Mouse (Mus musculus): ENCODE results near the gene Pak1ip1. TPM values are rescaled to one million over a fixed set of nuclear protein-coding genes. Genes with fewer than 3 reads are reported as not detected.

Pak1ip1 gene
- polyA plus RNA-seq, 1 experiment from 2014 or later = 55.5 TPM

GRCm38 (mm10) chr13:41047280-41047679 is 46.5 kb downstream of the Pak1ip1 start:
- 84% methylated on average over 6 of the region's 6 CpGs for WGBS
- H3K4me3 ChIP-seq = no peak overlapping the region
- ATAC-seq (ENCODE audit: insufficient number of reproducible peaks, low FRiP score, low TSS enrichment, low read depth) = no peak
- H3K27ac ChIP-seq = no peak overlapping the region
- H3K9ac ChIP-seq = no peak overlapping the region
- H3K4me1 ChIP-seq = 0 out of 2 replicates have a peak, but pooled peaks cover 2% of the 10 kb centered on the region
- no peaks in the 10 kb centered on the region for H3K27me3 ChIP-seq
- H3K9me3 ChIP-seq = no peaks in the 10 kb centered on the region
- no peak overlapping the region for H3K4me2 ChIP-seq
- no peaks in the 10 kb centered on the region for H3K36me3 ChIP-seq

GRCm38 (mm10) chr13:41051965-41052364 is 51.1 kb downstream of the Pak1ip1 start:
- no peaks in the 10 kb centered on the region for H3K36me3 ChIP-seq
- no peak for ATAC-seq (ENCODE audit: insufficient number of reproducible peaks, low FRiP score, low TSS enrichment, low read depth)
- WGBS = 47% methylated on average over 5 of the region's 5 CpGs
- H3K9ac ChIP-seq = no peak overlapping the region
- H3K4me1 ChIP-seq = 0 out of 2 replicates have a peak, but pooled peaks cover 2% of the 10 kb centered on the region
- no peaks in the 10 kb centered on the region for H3K27me3 ChIP-seq
- H3K9me3 ChIP-seq = no peaks in the 10 kb centered on the region
- H3K27ac ChIP-seq = no peak overlapping the region
- no peak overlapping the region for H3K4me2 ChIP-seq
- no peak overlapping the region for H3K4me3 ChIP-seq

Other genes with a start within 250 kb of the Pak1ip1 start
- 3.4 and 3.7 TPM in 2 replicates for gene Gcnt2, start 141.3 kb upstream of the Pak1ip1 start, polyA plus RNA-seq (2015; fragmentation: Nextera tagmentation; extraction: Ambion mirVana)
- gene Tmem14c, start 15.3 kb downstream of the Pak1ip1 start, polyA plus RNA-seq (2015; fragmentation: Nextera tagmentation; extraction: Ambion mirVana) = 189 and 196 TPM in 2 replicates
- gene Mak, start 78.7 kb downstream of the Pak1ip1 start, polyA plus RNA-seq (2015; fragmentation: Nextera tagmentation; extraction: Ambion mirVana) = 0.22 and 0.26 TPM in 2 replicates
- gene Gcm2, start 110.0 kb downstream of the Pak1ip1 start, polyA plus RNA-seq (2015; fragmentation: Nextera tagmentation; extraction: Ambion mirVana) = not detected in 2 replicates
- not detected in 2 replicates for gene Sycp2l, start 113.3 kb downstream of the Pak1ip1 start, polyA plus RNA-seq (2015; fragmentation: Nextera tagmentation; extraction: Ambion mirVana)
- 1.8 and 2.3 TPM in 2 replicates for gene Elovl2, start 219.4 kb downstream of the Pak1ip1 start, polyA plus RNA-seq (2015; fragmentation: Nextera tagmentation; extraction: Ambion mirVana)
- 13.3 and 15.0 TPM in 2 replicates for gene Smim13, start 248.8 kb downstream of the Pak1ip1 start, polyA plus RNA-seq (2015; fragmentation: Nextera tagmentation; extraction: Ambion mirVana)